Mouse (Mus musculus) left cerebral cortex, postnatal 4 days (tissue): ENCODE results near the gene Pdpn. TPM values are rescaled to one million over a fixed set of nuclear protein-coding genes. Genes with fewer than 3 reads are reported as not detected.
"Not testable (repeated sequence)": the region's sequence is repeated elsewhere in the genome, so short reads cannot be mapped to it uniquely, and the experiment has no call there.

ENCODE experiments used
- DNase-seq: peaks from one replicate; pipeline ENCODE4 v3.0.0-alpha.2; 2022
- intact Hi-C: fragments of 180-260 bp; cut with DNase I; formaldehyde crosslinking; loops from one replicate; pipeline ENCODE4 v1.15.1; 2025
- total RNA-seq, 2 experiments: library from RNA; stranded (reverse); gene quantifications; 2 replicates each; pipeline ENCODE4 v1.2.3; 2021

The Pdpn gene
- total RNA-seq, result 10 to 100 TPM; 14.6 to 15.8 TPM

GRCm38 (mm10) chr4:143299325-143300070, at the start of gene Pdpn:
Gene Pdpn, minus strand, starts transcription at chr4:143299564.
- intact Hi-C loops, result loop anchor here (10.0 kb wide), 1 partner anchor 1145 kb away; no protein-coding TSS in a partner anchor
- peak; percentile 83 for DNase-seq

GRCm38 (mm10) chr4:143348678-143349077, 49.3 kb upstream of the Pdpn start:
- intact Hi-C loops, result no loop called here
- DNase-seq, result peak; percentile 26

- DNase-seq, intact Hi-C loops: not testable (repeated sequence)
These were observed 46.1 kb upstream of the Pdpn start for GRCm38 (mm10) chr4:143345491-143345890.

GRCm38 (mm10) chr4:143341470-143341869, 42.1 kb upstream of the Pdpn start:
- peak; percentile 27 for DNase-seq
- intact Hi-C loops, result no loop called here

- no peak for DNase-seq
- intact Hi-C loops, result no loop called here
These were observed 40.4 kb upstream of the Pdpn start for GRCm38 (mm10) chr4:143339808-143340207.

- intact Hi-C loops, result no loop called here
- DNase-seq, result no peak
These were observed 36.7 kb upstream of the Pdpn start for GRCm38 (mm10) chr4:143336096-143336495.

GRCm38 (mm10) chr4:143334995-143335394, 35.6 kb upstream of the Pdpn start:
- no peak for DNase-seq
- intact Hi-C loops, result no loop called here

- intact Hi-C loops, result no loop called here
- no peak for DNase-seq
These were observed 34.8 kb upstream of the Pdpn start for GRCm38 (mm10) chr4:143334145-143334544.

- DNase-seq, result no peak
- intact Hi-C loops, result no loop called here
These were observed 32.4 kb upstream of the Pdpn start for GRCm38 (mm10) chr4:143331787-143332186.

- no peak for DNase-seq
- intact Hi-C loops, result no loop called here
These were observed 31.2 kb upstream of the Pdpn start for GRCm38 (mm10) chr4:143330566-143330965.

- intact Hi-C loops, result loop anchor here (5.0 kb wide), 1 partner anchor 52 kb away; no protein-coding TSS in a partner anchor
These were observed 26.2 kb upstream of the Pdpn start for GRCm38 (mm10) chr4:143325625-143325941.

GRCm38 (mm10) chr4:143324925-143325624, 25.7 kb upstream of the Pdpn start:
- intact Hi-C loops, result loop anchor here (5.0 kb wide), 1 partner anchor 52 kb away; no protein-coding TSS in a partner anchor
- DNase-seq, result no peak

More at GRCm38 (mm10) chr4:143325625-143325941, 26.2 kb upstream of the Pdpn start:
- DNase-seq, result peak; percentile 84

- intact Hi-C loops, result no loop called here
These were observed 25.0 kb upstream of the Pdpn start for GRCm38 (mm10) chr4:143324176-143324924.

GRCm38 (mm10) chr4:143313299-143313698, 13.9 kb upstream of the Pdpn start:
- no peak for DNase-seq
- intact Hi-C loops, result no loop called here

More at GRCm38 (mm10) chr4:143324176-143324924, 25.0 kb upstream of the Pdpn start:
- no peak for DNase-seq

- DNase-seq, result peak; percentile 36
- intact Hi-C loops, result no loop called here
These were observed 12.0 kb upstream of the Pdpn start for GRCm38 (mm10) chr4:143311341-143311740.

- intact Hi-C loops, result loop anchor here (10.0 kb wide), 1 partner anchor 1151 kb away; no protein-coding TSS in a partner anchor
- no peak for DNase-seq
These were observed 6.8 kb upstream of the Pdpn start for GRCm38 (mm10) chr4:143305987-143306772.

GRCm38 (mm10) chr4:143305031-143305430, 5.7 kb upstream of the Pdpn start:
- DNase-seq, result no peak
- intact Hi-C loops, result loop anchor here (10.0 kb wide), 1 partner anchor 1150 kb away; no protein-coding TSS in a partner anchor

GRCm38 (mm10) chr4:143302279-143302890, 3.0 kb upstream of the Pdpn start:
- intact Hi-C loops, result loop anchor here (10.0 kb wide), 1 partner anchor 1148 kb away; no protein-coding TSS in a partner anchor
- DNase-seq, result no peak

GRCm38 (mm10) chr4:143301875-143302274, 2.5 kb upstream of the Pdpn start:
- intact Hi-C loops, result loop anchor here (10.0 kb wide), 1 partner anchor 1147 kb away; no protein-coding TSS in a partner anchor
- no peak for DNase-seq

- intact Hi-C loops, result loop anchor here (10.0 kb wide), 1 partner anchor 1146 kb away; no protein-coding TSS in a partner anchor
These were observed 1.7 kb upstream of the Pdpn start for GRCm38 (mm10) chr4:143301042-143301441.

More at GRCm38 (mm10) chr4:143301042-143301441, 1.7 kb upstream of the Pdpn start:
- DNase-seq, result no peak
